Mouse (Mus musculus) lung, postnatal 0 days (tissue): ENCODE results near the gene Gnao1.

ENCODE experiments used
- CTCF ChIP-seq: IDR thresholded peaks from 2 replicates; pipeline ENCODE4 v1.5.1; 2016; ENCODE audit warnings: antibody characterized with exemption, mild to moderate bottlenecking
- EP300 ChIP-seq: IDR thresholded peaks from 2 replicates; pipeline ENCODE4 v1.6.1; 2016; ENCODE audit warnings: antibody characterized with exemption, mild to moderate bottlenecking, control low read depth

DNA sequence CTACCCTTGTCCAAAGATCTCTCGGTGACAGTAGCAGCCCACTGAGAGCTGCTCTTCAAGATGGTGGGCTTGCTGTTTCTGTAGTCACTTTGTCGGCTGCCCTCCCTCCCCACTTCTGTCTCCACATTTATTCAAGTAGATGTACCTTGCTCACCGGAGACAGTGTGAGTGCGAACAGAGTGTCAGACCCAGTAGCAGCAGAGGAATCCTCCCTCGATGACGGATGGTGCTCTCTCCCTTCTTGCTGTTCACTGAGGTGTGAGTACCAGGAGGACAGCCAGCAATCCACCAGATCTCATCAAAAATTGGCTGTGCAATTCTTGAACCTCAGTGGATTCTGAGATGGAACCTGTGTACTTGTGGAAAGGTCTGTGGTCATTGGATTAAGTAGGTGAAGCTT, 6.5 kb downstream of the Gnao1 start:
- TF ChIP-seq CTCF (no peak), EP300 (no peak)
